Mouse (Mus musculus): ENCODE data around the gene Ripk4. TPM values are rescaled to one million over a fixed set of nuclear protein-coding genes. Genes with fewer than 3 reads are reported as not detected.

Ripk4 gene
- polyA plus RNA-seq (2015; fragmentation: Nextera tagmentation; extraction: Ambion mirVana) = 0.53 and 0.63 TPM in 2 replicates

DNA sequence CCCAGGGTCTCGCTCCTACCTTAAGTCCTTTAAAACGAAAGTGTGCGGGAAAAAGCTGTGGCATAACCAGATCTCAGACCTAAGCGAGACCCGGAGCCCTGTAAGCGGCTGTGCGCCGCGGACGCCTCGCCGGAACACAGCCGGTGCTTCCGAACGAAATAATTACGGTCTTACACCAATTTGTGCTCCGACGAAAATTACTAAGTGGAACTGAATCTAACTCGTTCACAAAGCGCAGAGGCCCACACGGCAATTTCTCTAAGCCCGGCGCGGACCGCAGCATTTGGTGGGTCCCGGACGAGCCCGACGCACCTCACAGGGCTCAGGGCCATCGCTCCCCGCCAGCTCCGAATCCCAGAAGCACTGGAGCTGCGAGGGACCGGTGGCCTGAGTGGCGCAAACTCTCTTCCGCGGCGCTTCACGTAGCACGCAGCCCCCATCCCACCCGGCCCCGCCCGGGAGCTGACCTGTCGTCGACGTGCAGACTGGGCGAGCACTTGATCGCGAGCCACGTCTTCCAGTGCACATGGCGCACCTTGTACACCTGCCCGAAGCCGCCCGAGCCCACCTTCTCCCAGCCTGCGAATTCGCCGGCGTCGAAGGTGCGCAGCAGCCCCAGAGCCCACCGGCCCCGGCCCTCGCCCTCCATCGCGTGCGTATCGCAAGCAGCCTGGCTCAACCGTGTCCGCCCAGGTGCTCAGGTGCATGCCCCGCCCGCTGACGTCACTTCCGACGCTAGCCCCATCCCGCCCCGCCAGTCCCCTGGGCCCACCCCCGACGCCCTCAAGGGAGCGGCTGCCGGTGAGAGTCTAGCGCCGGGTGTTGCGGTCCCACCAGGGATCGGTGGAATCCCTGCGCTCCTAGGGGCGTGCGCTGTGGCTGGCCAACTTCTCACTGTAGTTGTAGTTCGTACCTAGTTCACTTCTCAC, at the start of gene Ripk4:
Gene Ripk4 (minus strand): TSS at position 727 of the 929 bp plus-strand sequence.
- no peaks in the 10 kb centered on the region for H3K36me3 ChIP-seq
- H3K4me1 ChIP-seq (replicated peaks) = peaks cover 14% of the 10 kb centered on the region
- peaks cover 67% of the 10 kb centered on the region for H3K27me3 ChIP-seq
- H3K4me2 ChIP-seq = peak within 1 kb of the TSS; percentile 68
- H3K9me3 ChIP-seq = no peaks in the 10 kb centered on the region
- WGBS = under 1% methylated on average over 88 of the region's 88 CpGs
- H3K9ac ChIP-seq = peak within 1 kb of the TSS; percentile 56
- H3K27ac ChIP-seq = no peak within 1 kb of the TSS
- peak within 1 kb of the TSS; percentile 44 for H3K4me3 ChIP-seq
- peak; percentile 71 for ATAC-seq (ENCODE audit: low FRiP score)

DNA sequence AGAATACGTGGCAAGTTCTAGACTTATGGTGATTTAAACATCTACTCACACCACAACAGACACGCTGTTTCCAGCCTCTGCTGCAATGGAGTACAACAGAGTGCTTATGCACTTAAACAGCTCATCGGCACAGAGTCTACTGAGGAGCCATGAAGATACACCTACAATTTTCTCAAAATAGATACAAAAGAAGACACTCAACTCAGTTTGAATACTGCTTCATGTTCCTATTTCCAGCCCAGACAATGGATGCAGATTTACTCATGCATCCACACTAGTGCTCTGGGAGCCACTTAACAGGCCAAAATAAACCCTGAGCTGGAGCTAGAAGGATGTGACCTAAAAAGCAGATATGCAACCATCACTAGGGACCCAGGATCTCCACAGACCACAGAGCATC, 45.3 kb upstream of the Ripk4 start:
- Histone ChIP-seq H3K4me3 (no peak overlapping the region), H3K36me3 (peaks cover 97% of the 10 kb centered on the region), H3K27ac (no peak overlapping the region), H3K9ac (no peak overlapping the region), H3K27me3 (no peaks in the 10 kb centered on the region), H3K9me3 (no peaks in the 10 kb centered on the region), H3K4me1 (replicated peaks) (no peaks in the 10 kb centered on the region), H3K4me2 (no peak overlapping the region)
- ATAC-seq (ENCODE audit: low FRiP score) = no peak
- WGBS = 95% methylated on average over 3 of the region's 3 CpGs

DNA sequence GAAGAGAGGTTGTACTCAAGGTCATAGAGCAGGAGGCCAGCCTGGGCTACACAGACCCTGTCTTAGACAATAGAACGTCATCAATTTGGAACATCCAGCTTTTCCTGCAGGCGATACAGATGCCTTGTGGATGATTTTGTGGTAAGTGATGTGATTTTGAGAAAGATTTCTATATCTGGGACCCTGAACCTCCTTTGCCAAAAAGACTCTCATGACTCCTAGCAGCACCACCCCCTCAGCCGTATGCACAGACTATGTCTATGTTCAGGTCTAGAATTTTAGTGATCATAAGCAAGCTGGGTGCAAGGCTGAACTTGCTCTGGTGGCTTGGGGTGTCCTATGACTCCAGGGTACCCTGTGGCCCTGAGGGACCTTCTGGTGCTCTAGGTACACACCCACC, 42.1 kb upstream of the Ripk4 start:
- H3K9me3 ChIP-seq = no peaks in the 10 kb centered on the region
- H3K27ac ChIP-seq = no peak overlapping the region
- H3K4me3 ChIP-seq = no peak overlapping the region
- no peak overlapping the region for H3K4me2 ChIP-seq
- no peak for ATAC-seq (ENCODE audit: low FRiP score)
- no peaks in the 10 kb centered on the region for H3K27me3 ChIP-seq
- H3K36me3 ChIP-seq = peaks cover 92% of the 10 kb centered on the region
- no peaks in the 10 kb centered on the region for H3K4me1 ChIP-seq (replicated peaks)
- no peak overlapping the region for H3K9ac ChIP-seq
- WGBS = 97% methylated on average over 3 of the region's 3 CpGs

DNA sequence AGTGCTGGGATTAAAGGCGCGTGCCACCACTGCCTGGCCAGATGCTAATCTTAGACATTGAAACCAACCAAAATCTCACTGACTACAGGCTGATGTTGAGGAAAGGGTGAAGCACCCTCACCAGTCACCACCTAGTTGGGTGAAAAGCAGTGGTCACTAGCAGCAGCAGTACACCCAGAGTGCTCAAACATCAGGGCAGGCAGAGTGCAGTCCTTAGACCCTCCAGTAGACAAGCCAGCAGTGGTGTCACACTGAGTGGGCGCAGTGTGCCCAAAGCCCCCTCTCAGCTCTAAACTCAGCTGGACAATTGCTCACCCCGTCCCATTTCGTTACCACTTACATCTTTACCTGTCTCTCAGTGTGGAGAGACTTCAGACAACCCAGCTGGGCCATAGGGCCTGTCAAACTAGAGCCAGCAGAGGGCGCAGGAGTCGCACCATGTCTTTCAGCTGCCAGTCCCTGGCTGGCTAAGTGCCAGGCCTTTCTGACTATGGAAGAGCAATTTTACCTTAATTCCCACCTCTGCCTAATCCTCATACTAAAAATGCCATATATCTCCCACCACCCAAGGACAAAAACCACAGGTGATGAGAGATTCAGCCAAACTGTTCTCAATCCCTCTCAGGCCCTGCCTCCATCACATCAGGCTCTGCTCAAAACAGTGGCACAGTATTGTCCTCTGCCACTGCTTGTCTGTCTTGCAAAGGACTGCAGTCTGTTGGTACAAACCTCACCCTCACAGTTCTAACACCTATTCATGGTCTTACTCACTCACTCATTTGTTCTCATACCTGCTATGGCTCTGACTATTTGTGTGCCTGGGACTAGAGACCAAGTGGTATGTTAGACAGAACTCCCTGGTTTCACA, 41.3 kb upstream of the Ripk4 start:
- Histone ChIP-seq H3K9ac (no peak overlapping the region), H3K27ac (no peak overlapping the region), H3K4me3 (no peak overlapping the region), H3K27me3 (no peaks in the 10 kb centered on the region), H3K9me3 (no peaks in the 10 kb centered on the region), H3K4me2 (no peak overlapping the region), H3K36me3 (peaks cover 92% of the 10 kb centered on the region), H3K4me1 (replicated peaks) (no peaks in the 10 kb centered on the region)
- 0 out of 2 replicates have a peak, but pooled peaks have one; percentile 43 for ATAC-seq (ENCODE audit: low FRiP score)
- WGBS = 84% methylated on average over 7 of the region's 7 CpGs

GRCm38 (mm10) chr16:97797950-97798869, 34.6 kb upstream of the Ripk4 start:
- Histone ChIP-seq H3K4me1 (replicated peaks) (no peaks in the 10 kb centered on the region), H3K4me2 (no peak overlapping the region), H3K9me3 (no peaks in the 10 kb centered on the region), H3K27me3 (no peaks in the 10 kb centered on the region), H3K9ac (no peak overlapping the region), H3K27ac (no peak overlapping the region), H3K4me3 (no peak overlapping the region), H3K36me3 (peaks cover 94% of the 10 kb centered on the region)
- ATAC-seq (ENCODE audit: low FRiP score) = no peak
- WGBS = 96% methylated on average over 7 of the region's 7 CpGs

- ATAC-seq (ENCODE audit: low FRiP score) = no peak
- H3K27ac ChIP-seq = no peak overlapping the region
- H3K9me3 ChIP-seq = no peaks in the 10 kb centered on the region
- no peaks in the 10 kb centered on the region for H3K4me1 ChIP-seq (replicated peaks)
- H3K27me3 ChIP-seq = no peaks in the 10 kb centered on the region
- WGBS = 88% methylated on average over 3 of the region's 3 CpGs
- peaks cover 93% of the 10 kb centered on the region for H3K36me3 ChIP-seq
- no peak overlapping the region for H3K4me3 ChIP-seq
- no peak overlapping the region for H3K9ac ChIP-seq
- H3K4me2 ChIP-seq = no peak overlapping the region
Measured at GRCm38 (mm10) chr16:97797212-97797611, 33.6 kb upstream of the Ripk4 start.

- Histone ChIP-seq H3K27ac (no peak overlapping the region), H3K36me3 (peaks cover 68% of the 10 kb centered on the region)
- 97% methylated on average over 6 of the region's 6 CpGs for WGBS
Measured at GRCm38 (mm10) chr16:97794256-97794655, 30.7 kb upstream of the Ripk4 start.

GRCm38 (mm10) chr16:97783057-97783456, 19.5 kb upstream of the Ripk4 start:
- Histone ChIP-seq H3K4me3 (no peak overlapping the region), H3K27ac (no peak overlapping the region), H3K4me2 (no peak overlapping the region), H3K36me3 (no peaks in the 10 kb centered on the region), H3K27me3 (no peaks in the 10 kb centered on the region), H3K4me1 (replicated peaks) (no peaks in the 10 kb centered on the region; the same call in 1 of the 2 replicates), H3K9me3 (no peaks in the 10 kb centered on the region), H3K9ac (no peak overlapping the region)
- ATAC-seq (ENCODE audit: low FRiP score) = no peak
- 91% methylated on average over 5 of the region's 5 CpGs for WGBS

More at GRCm38 (mm10) chr16:97794256-97794655, 30.7 kb upstream of the Ripk4 start:
- Histone ChIP-seq H3K4me2 (no peak overlapping the region), H3K4me1 (replicated peaks) (no peaks in the 10 kb centered on the region), H3K27me3 (no peaks in the 10 kb centered on the region), H3K9ac (no peak overlapping the region), H3K9me3 (no peaks in the 10 kb centered on the region), H3K4me3 (no peak overlapping the region)
- no peak for ATAC-seq (ENCODE audit: low FRiP score)

- no peaks in the 10 kb centered on the region for H3K27me3 ChIP-seq
- H3K4me1 ChIP-seq (replicated peaks) = no peaks in the 10 kb centered on the region; the same call in 1 of the 2 replicates
- H3K9ac ChIP-seq = no peak overlapping the region
- 36% methylated on average over 15 of the region's 15 CpGs for WGBS
- no peaks in the 10 kb centered on the region for H3K36me3 ChIP-seq
- peak overlapping the region; percentile 35 for H3K4me2 ChIP-seq
- peak; percentile 54; the same call in 1 of the 2 replicates for ATAC-seq (ENCODE audit: low FRiP score)
- H3K27ac ChIP-seq = no peak overlapping the region
- no peak overlapping the region for H3K4me3 ChIP-seq
- no peaks in the 10 kb centered on the region for H3K9me3 ChIP-seq
Measured at GRCm38 (mm10) chr16:97778353-97779025, 14.9 kb upstream of the Ripk4 start.

DNA sequence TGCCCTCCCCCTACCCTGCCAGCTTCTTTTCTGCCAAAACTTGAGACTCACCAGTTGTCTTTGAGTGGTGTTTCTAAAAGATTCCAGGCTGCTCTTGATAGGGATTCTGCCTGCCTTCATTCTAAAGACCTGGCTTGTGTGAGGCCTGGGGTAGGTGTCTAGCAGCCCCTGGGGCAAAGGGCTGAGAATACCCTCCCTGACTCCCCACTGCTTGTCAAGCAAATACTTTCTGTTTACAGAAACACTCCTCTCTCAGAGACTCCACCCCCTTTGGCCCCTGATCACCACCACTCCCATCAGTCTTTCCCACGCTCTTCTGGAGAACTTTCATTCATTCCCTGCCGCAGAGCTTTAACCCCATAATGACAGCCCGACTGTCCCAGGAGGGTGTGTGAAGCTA, 2.9 kb upstream of the Ripk4 start:
- Histone ChIP-seq H3K9ac (no peak overlapping the region), H3K4me3 (no peak overlapping the region), H3K4me1 (replicated peaks) (peaks cover 14% of the 10 kb centered on the region), H3K9me3 (no peaks in the 10 kb centered on the region), H3K27me3 (peaks cover 54% of the 10 kb centered on the region), H3K4me2 (no peak overlapping the region), H3K27ac (no peak overlapping the region), H3K36me3 (no peaks in the 10 kb centered on the region)
- no peak for ATAC-seq (ENCODE audit: low FRiP score)
- 40% methylated on average over 3 of the region's 3 CpGs for WGBS

DNA sequence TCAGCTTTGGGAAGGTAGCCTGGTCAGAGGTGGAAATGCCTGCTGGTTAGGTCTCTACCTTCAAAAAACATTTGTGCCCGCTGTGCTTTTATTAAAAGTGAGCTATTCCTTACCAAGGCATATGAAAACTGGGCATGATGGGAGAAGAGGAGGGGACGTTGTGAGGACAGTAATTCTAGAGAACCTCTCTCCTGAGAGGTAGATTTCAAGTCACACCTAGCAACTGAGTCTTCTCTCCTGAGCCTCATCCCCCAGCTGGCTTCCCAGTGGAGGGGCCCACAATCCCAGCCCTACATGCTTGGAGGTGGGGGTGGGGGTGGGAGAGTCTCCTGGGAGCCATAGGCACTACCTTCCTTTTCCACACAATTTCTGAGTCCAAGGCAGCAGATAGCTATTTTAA, 1.0 kb upstream of the Ripk4 start:
- WGBS = 63% methylated on average over 2 of the region's 2 CpGs
- H3K9me3 ChIP-seq = no peaks in the 10 kb centered on the region
- peaks cover 67% of the 10 kb centered on the region for H3K27me3 ChIP-seq
- no peaks in the 10 kb centered on the region for H3K36me3 ChIP-seq
- H3K27ac ChIP-seq = no peak overlapping the region
- H3K4me3 ChIP-seq = no peak overlapping the region
- ATAC-seq (ENCODE audit: low FRiP score) = no peak
- peaks cover 14% of the 10 kb centered on the region for H3K4me1 ChIP-seq (replicated peaks)
- no peak overlapping the region for H3K9ac ChIP-seq
- H3K4me2 ChIP-seq = no peak overlapping the region

All from hindbrain, embryonic 13.5 days (tissue).